Mouse (Mus musculus) embryo, embryonic 9.5 days (tissue): ENCODE measurements around the gene Emilin3.
"Not testable (repeated sequence)": the region's sequence is repeated elsewhere in the genome, so short reads cannot be mapped to it uniquely, and the experiment has no call there.

Source experiments
- DNase-seq: peaks from one replicate; pipeline ENCODE4 v3.0.0-alpha.2; 2017; ENCODE audit errors: extremely low spot score

The Emilin3 gene

GRCm38 (mm10) chr2:160912231-160912671, at the start of gene Emilin3:
Gene Emilin3, minus strand, starts transcription at chr2:160912328.
- DNase-seq: peak; percentile 62

DNA sequence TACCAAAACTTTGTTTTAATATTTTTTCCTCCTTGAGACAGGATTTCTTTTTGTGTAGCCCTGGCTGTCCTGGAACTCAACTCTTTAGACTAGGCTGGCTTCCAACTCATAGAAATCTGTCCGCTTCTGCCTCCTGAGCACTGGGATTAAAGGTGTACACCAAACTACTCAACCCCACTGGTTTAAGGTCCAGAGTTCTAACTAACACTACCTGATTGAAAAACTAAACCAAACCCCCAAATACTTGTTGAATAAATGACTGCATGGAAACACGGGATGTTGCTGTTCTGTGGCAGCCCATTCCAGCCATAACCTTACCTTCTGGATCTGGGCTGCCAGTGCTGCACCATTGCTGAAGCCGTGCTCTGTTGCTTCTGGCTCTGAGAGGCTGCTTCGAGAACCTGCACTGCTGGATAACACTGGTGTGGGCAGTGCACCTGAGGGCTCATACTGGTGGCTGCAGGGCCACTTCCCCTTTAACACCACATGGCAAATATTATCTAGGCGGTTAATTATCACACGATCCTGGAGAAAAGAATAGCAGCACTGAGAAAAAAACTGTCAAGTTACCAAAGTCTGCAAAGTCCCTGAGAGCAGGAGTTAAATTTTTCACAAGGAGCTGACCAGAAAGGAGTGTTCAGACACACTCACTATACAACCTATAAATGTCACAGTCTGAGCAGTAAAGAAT, 49.0 kb upstream of the Emilin3 start:
- no peak for DNase-seq

- no peak for DNase-seq
Observed at GRCm38 (mm10) chr2:160959901-160960300, 47.8 kb upstream of the Emilin3 start.

GRCm38 (mm10) chr2:160958737-160959136, 46.6 kb upstream of the Emilin3 start:
- DNase-seq: no peak

DNA sequence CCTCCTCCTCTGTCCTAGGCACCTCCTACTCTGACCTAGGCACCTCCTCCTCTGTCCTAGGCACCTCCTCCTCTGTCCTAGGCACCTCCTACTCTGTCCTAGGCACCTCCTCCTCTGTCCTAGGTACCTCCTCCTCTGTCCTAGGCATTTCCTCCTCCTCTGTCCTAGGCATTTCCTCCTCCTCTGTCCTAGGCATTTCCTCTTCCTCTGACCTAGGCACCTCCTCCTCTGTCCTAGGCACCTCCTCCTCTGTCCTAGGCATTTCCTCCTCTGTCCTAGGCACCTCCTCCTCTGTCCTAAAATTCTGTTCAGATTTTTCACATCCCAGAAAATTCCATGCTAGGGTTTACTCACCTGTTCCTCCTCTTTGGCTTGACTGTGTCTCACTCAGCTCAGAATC, 45.7 kb upstream of the Emilin3 start:
- not testable (repeated sequence) for DNase-seq

GRCm38 (mm10) chr2:160957307-160957706, 45.2 kb upstream of the Emilin3 start:
- DNase-seq: not testable (repeated sequence)

GRCm38 (mm10) chr2:160955331-160955730, 43.2 kb upstream of the Emilin3 start:
- DNase-seq: no peak

DNA sequence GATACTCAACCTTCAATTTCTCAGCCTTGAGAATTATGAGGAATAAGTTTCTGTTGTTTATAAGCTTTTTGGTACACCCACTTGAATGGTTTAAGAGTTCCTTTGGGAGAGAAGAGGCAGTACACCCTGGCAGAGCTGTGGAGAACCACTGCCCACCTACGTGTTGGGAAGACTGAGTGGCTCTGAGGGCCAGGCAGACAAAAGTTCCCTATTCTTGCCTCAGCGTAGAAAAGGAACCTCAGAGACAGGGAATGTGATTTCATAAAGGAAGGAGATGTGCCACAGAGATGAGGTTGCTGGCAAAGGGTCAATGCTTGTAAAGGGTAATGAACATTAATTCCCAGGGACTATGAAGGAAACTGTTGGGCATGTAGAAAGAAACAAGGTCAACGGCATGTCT, 42.4 kb upstream of the Emilin3 start:
- no peak for DNase-seq

- no peak for DNase-seq
Observed at GRCm38 (mm10) chr2:160953131-160953873, 41.2 kb upstream of the Emilin3 start.

GRCm38 (mm10) chr2:160951595-160951994, 39.5 kb upstream of the Emilin3 start:
- DNase-seq: no peak

GRCm38 (mm10) chr2:160942443-160942842, 30.3 kb upstream of the Emilin3 start:
- DNase-seq: no peak

DNA sequence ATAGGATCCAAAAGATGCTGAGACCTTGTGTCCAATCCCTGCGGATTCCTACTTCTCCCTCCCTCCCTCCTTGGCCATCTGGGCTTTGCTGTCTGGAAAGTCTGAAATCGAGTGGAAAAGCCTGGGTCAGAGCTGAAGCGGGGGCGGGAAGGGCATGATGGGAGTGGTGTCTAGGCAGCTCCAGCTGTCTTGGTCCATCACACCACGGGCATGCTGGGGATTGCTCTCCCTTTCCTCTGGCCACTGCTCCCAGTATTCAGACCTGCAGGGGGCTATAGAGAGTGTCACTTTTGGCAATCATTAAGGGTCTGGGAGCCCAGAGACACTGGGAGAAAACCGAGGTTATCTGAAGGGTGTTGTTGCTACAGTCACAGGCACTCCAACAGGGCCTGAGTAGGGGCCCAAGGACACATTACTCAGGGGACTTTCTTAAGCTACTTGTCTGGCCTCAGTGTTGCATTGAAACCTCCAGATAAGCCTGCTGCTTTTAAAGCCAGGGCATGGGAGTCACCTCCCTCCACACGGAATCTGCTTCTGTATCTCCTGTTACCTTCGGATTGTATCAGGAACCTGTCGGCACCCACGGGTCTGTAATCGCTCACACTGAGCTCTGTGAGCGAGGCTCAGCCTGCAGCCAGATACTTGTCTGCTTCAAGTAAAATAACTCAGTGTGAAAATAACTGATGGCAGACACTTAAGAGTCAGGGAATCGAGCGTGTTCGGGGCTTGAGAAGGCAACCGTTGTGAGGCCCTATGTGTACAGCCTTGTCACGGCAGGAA, 29.0 kb upstream of the Emilin3 start:
- DNase-seq: no peak

- DNase-seq: no peak
Observed at GRCm38 (mm10) chr2:160934451-160934850, 22.3 kb upstream of the Emilin3 start.

DNA sequence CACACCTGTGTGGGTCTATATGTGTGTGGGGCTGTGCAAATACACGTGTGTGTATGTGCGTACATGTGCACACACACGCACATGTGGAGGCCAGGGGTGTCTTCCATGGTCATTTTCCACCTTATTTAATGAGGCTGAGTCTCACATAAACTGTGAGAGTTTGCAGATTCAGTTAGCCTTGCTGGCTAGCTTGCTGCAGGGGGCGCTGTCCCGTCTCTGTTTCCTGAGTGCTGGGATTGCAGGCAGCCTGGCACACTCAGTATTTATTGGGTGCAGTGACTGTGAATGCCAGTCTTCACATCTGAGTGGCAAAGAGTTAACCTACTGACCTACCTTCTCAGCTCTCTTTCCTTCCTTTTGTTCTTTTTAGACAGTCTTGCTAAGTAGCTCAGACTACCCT, 21.8 kb upstream of the Emilin3 start:
- no peak for DNase-seq

DNA sequence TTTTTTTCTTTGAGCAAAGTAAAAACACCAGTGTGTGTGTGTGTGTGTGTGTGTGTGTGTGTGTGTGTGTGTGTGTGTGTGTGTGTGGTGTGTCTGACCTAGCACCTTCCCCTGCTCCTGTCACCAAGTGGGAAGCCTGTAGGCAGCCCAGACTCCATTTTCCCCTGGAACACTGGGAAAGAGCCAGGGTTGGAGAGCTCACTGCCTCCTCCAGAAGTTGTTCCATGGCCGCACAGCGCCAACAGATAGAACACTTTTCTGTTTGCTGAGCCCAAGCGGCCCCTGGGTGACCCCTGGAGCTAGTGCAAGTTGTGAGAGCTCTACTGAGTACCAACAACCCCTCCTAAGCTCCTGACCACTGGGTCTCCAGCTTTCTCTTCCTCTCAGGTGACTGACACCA, 20.9 kb upstream of the Emilin3 start:
- no peak for DNase-seq

- DNase-seq: no peak
Observed at GRCm38 (mm10) chr2:160932325-160932724, 20.2 kb upstream of the Emilin3 start.

DNA sequence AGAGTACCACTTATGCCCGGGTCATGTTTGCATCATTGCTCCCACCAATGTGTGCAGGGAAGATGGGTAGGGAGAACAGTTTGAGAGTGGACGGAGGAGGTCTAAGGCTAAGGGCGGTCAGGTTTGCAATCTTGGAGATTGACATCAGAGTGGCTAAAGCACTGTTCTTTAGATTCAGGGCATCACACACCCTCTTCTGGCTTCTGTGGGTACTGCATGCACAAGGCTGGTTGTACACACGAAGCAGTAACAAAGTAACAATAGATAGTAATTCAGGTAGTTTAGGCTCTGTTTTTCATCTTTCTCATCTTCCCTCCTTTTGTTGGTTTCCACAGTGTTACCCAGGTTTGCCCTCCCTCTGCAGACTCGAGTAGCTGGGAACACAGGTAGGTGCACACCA, 19.2 kb upstream of the Emilin3 start:
- DNase-seq: no peak

- DNase-seq: no peak
Observed at GRCm38 (mm10) chr2:160925203-160925602, 13.1 kb upstream of the Emilin3 start.

GRCm38 (mm10) chr2:160921285-160921684, 9.2 kb upstream of the Emilin3 start:
- no peak for DNase-seq

DNA sequence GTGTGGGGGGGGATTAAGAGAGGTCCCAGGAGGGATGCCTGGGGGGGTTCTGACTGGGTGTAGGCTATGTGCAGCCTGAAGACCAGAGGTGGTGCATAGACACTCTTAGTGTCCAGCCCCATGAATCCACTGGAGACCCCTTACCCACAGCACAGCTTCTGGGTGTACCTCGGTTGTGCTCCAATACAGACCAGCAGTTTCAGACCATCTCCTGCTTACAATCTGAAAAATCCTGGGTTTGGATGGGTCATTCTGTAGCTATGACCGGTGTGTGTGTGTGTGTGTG, 6.7 kb upstream of the Emilin3 start:
- no peak for DNase-seq

- DNase-seq: no peak
Observed at GRCm38 (mm10) chr2:160918154-160918929, 6.2 kb upstream of the Emilin3 start.

GRCm38 (mm10) chr2:160917313-160917712, 5.2 kb upstream of the Emilin3 start:
- DNase-seq: no peak
